Mouse (Mus musculus) spleen, adult 12 weeks (tissue): ENCODE results near the gene Agps.
"Not testable (repeated sequence)": the region's sequence is repeated elsewhere in the genome, so short reads cannot be mapped to it uniquely, and the experiment has no call there.

Experiments used
- DNase-seq: peaks from one replicate; pipeline ENCODE4 v3.0.0; 2022; ENCODE audit warnings: low spot score

Agps gene

DNA sequence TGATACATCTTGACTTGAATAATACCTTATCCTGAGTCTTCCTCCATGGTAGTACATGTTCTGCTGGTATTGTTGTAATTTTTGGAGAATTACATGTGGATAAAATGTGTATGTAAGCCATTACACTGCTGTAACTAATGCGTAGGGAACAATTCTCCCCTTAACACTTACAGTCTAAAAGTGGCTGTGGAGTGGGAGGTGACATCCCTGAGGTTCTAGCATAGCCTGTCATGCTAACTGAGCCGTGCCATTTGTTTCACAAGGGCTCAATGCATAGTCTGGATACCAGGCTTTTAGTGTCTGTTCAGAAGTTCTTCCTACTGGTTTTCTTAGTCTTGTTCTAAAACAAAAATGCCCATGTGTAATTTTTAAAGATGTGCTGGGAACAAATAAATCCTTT is 99.0 kb downstream of the Agps start:
- no peak for DNase-seq

DNA sequence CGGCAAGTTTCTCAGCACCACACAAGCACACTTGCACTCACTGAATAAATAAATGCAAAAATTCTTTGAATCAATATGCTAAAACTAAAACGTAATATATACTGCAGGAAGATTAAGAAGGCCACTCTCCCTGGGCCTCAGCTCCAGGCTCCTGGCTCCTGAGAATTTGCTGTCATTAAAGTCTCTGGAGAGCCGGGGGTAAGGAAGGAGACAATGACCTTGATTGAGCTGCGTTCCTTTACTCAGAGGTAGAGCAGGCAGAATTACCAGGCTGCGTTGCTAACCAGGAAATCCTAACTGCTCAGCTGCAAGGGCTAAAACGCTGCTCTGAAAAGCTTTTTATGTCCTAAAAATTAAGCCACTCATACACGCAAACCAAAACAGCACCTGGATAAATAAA is 101.6 kb downstream of the Agps start:
- no peak for DNase-seq

- DNase-seq: not testable (repeated sequence)
Observed at GRCm38 (mm10) chr2:75936685-75937084, 104.7 kb downstream of the Agps start.

DNA sequence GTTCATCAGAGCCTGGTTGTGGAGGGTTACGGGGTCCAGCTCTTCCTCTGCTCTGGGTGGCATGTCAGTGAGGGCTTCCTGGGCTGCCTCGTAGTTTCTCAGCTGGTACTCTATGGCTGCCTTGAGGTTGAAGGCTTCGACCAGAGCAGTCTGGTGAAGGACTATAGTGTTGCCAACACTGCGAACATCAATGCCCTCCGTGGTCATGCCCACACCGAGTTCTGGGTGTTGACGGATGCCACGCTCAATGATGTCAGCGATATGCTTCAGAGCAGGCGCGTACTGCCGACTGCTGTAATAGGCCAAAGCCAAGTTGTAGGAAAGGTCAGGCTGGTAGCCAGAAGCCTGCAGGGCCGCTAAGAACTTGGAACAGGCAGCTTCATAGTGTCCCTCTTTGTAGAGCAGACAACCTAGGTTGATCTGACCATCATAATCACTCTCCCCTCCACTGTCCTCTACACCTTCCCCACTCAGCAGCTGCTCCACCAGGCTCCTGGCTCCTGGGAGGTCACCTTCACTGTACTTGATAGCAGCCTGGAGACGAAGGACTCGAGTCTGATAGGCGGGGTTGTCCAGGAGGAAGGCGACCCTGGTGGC is 105.6 kb downstream of the Agps start:
- not testable (repeated sequence) for DNase-seq

- DNase-seq: peak; percentile 61
Observed at GRCm38 (mm10) chr2:75938117-75939063, 106.4 kb downstream of the Agps start, which contains the start of gene Ttc30b. Gene Ttc30b, minus strand, starts transcription at chr2:75938585.

DNA sequence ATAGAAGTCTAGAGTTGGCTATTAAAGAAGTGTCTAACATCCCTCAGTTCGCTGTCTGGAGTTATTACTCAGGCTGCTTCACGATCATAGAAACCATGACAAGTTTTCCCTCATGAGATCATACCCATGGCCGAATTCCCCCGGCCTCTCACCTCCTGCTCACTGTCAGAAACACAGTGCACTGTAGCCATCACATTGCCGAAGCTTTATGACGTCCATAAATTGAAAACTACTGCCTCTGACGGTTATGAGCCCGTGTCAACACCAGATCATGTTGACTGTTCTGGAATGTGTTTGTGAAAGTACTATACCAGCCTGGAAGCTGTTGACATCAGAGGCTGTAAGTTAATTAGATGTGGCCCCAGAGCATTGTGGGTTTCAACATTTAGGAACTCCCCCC is 118.7 kb downstream of the Agps start:
- no peak for DNase-seq

GRCm38 (mm10) chr2:75953320-75953719 is 121.3 kb downstream of the Agps start:
- no peak for DNase-seq

DNA sequence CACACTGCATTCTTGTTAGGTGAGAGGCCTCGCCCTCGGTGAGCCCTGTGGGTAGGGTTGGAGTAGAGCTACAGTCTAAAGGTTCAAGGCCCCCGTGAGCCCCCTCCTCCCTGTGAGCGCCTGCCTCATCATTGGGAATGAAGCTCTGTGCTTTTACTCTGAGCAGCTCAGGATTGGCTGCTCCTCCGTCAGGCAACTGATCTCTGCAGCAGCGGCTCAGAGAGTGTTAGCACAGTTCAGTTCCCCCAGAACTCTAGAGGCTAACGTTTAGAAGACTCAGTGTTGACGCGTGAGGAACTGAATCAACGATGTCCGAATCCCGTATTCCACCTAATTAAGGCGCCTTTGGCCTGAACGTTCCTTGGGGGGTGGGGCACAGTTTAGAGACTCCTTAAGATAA is 123.7 kb downstream of the Agps start:
- no peak for DNase-seq

DNA sequence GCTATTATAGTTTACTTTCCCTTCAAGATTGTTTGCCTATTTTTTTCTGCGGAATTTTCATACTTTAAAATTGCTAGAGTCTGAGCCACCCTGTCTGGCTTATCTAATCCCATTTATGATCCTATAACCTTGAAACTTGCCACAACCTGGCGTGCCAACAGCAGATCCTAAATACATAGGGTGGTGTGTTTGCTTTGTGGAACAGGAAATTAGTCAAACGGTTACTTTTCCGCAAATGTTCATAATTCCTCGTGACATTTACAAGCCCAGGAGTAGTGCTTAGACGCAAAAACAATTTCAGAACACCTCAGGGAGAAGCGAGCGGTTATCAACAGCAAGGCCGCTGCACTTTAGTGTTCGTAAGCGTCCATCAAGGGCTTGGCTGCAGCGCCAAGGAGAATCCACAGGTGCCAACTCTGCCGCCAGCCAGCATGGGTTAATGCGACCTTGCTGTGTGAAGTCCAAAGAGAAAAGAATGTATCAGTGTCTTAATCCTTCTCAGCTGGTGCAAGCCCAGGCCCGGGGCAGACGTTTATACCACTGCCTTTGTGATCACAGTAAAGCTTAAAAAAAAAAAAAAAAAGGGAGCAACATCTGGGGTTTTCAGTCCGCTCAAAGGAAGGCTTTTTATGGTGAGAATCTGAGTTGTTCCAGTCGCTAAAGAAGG is 127.3 kb downstream of the Agps start:
- no peak for DNase-seq

DNA sequence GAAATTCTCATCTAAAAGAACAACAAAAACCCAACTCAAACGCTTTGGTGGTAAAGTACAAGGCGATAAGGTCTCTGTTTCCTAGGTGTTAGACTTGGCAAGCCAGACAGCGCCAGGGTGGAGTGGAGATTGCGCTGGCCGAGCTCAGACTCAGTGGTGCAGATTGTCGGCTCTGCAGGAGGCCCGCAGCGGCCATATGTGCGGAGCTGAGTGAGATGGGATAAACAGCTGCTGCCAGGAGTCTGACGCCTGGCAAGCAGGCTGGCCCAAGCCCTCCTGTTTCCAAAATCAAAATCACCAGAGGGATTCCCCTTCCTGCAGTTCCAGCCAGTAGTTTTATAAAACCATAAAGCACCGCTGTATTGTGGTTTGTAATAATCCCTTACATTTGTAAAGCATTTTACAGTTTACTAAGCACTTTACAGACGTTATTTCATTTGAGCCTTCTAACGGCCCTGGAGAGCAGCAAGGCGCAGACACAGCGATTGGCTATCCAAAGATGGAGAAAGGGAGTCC is 127.9 kb downstream of the Agps start:
- DNase-seq: no peak

DNA sequence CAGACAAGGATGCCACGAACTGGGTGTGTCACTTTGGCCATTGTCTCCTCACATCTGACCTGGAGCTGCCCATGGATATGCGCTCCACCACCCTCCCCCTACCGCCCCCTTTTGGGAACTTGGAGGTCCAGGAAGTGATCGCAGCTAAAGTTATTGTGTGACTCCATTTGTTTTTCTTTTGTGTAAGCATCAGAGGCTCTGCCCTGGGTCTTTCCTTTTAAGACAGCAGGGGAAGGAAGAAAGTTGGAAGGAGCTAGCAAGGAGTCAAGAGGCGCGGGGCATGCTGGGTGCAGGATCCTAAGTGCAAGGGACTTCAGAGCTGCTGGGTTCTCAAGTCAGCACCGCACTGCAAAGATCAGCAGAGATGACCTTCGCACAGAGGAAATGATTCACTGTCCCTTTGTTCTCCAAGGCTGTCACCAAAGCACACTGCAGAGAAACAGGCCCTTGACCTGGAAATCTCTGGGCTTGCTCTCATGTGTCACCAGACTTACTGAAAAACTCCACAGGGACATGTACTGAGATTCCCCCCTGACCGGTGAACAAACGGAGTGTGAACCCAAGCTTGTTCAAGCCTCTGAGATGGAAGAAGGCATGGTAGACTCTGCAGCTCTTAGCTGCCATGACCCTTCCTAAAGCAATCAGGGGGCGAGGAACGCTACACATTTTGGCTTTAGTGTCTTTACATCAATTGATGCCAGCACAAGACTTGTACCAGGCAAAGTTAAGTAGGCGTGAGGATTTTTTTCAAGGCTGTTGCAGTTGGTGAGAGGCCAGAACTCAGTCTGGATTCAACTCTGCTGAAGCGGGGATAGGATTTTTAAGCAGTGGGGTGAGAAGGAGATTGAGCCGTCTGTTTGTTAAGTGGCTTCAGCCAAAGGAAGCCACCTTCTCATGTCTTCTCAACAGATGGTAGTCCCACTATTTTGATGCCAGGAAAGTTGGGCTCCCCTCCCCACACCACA is 128.7 kb downstream of the Agps start:
- DNase-seq: no peak

DNA sequence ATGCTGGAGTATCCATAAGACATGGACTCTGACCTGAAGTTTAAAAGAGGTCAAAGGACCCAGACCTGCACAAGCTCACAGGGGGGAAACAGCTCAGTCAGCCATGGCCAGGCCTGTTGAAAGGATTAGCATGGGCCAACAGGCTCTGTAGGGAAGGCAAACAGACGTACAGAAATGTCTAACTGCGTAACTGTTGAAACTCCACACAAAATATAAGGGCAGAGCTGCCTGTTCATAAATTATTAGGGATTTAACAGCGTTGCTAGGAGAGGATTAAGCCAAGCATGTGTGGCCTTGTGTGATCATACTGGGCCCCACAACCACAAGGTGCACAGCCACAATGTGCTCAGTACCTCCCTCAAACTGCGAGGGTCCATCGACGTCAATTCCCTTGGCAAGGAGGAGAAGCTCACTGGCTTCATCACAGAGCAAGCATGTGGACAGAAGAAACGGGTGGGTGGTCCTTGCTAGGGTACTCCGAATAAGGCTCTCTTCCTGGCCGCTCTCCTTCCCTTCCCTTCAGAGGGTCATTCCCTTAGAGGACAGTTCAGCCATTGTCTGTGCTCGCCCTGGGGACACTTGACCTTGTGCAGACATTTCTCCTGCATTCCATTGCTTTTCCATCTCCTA is 131.3 kb downstream of the Agps start:
- no peak for DNase-seq

GRCm38 (mm10) chr2:75964051-75964450 is 132.1 kb downstream of the Agps start:
- DNase-seq: no peak

GRCm38 (mm10) chr2:75964512-75964911 is 132.5 kb downstream of the Agps start:
- DNase-seq: no peak

DNA sequence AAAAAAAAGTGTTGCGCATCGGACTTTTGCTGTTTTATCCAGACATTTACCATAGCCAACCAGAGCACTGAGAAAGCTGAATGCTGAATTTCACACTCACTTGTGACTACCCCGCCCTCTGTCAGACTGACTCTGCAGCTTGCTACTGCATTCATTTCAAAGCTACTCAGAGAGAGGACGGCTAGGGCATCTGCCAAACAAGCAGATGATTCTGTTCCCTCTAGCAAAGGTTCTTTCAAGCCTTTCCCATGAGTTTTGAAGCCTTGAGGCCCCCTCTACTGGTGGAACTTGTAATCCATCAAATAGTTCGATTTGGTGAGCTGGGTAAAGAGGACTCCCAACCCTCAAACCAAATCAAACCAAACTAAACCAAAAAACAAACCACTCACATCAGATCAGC is 133.0 kb downstream of the Agps start:
- no peak for DNase-seq

GRCm38 (mm10) chr2:75974131-75974530 is 142.2 kb downstream of the Agps start:
- DNase-seq: no peak

DNA sequence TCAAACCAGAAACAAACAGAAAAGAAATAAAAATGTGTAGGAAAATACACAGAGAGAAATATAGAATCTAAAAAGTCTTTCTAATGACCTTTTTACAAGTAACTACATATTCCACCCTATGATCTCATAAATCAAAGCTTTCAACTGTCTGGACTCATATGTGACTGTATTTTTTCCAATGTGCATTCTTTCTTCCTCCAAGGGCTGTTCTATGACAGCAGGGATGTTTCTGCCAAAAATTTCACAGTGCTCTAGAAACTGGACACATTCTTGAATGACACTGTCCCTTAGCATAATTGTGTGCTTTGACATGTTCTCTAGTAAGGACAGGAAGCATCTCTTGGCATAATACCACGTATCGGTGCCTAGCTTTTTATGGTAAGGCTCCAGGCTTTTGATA is 144.1 kb downstream of the Agps start:
- DNase-seq: not testable (repeated sequence)

GRCm38 (mm10) chr2:75977752-75978368 is 145.9 kb downstream of the Agps start, which contains the start of gene Ttc30a2:
Gene Ttc30a2, minus strand, starts transcription at chr2:75978170.
- DNase-seq: not testable (repeated sequence)
